Mouse (Mus musculus) ES-E14 (cell line): Measurements from ENCODE around the gene Stxbp6. TPM values are rescaled to one million over a fixed set of nuclear protein-coding genes. Genes with fewer than 3 reads are reported as not detected.

Source experiments
- DNase-seq: peaks from one replicate; pipeline ENCODE4 v3.0.0-alpha.2; 2013; ENCODE audit warnings: low read depth, low spot score
- H3K27ac ChIP-seq: 2 replicates; pipeline ENCODE4 v1.5.1; 2012; ENCODE audit warnings: low read depth, mild to moderate bottlenecking, low read length, moderate library complexity, mixed read lengths; ENCODE audit not compliant: poor library complexity, insufficient read depth, severe bottlenecking
- H3K36me3 ChIP-seq: 2 replicates; pipeline ENCODE4 v1.6.1; 2012; ENCODE audit warnings: mild to moderate bottlenecking, low read length, moderate library complexity, mixed read lengths; ENCODE audit not compliant: control insufficient read depth, poor library complexity, insufficient read depth, severe bottlenecking
- H3K4me1 ChIP-seq, 2 experiments: fragments of 150-350 bp in 1 of 2; sonication (generic) in 1 of 2; 2 replicates each; pipeline ENCODE4 v1.6.1; 2012; ENCODE audit warnings: low read length in 2 of 2, mild to moderate bottlenecking in 1 of 2, mixed read lengths in 1 of 2; ENCODE audit not compliant: control insufficient read depth in 2 of 2, insufficient read depth in 2 of 2, poor library complexity in 1 of 2
- H3K4me3 ChIP-seq, 2 experiments: fragments of 150-350 bp in 1 of 2; sonication (generic) in 1 of 2; 2 replicates each; pipeline ENCODE4 v1.5.1; 2012; ENCODE audit warnings: low read length in 2 of 2, low read depth in 1 of 2, mild to moderate bottlenecking in 1 of 2, mixed read lengths in 1 of 2; ENCODE audit not compliant: insufficient read depth in 1 of 2, poor library complexity in 1 of 2, severe bottlenecking in 1 of 2
- H3K9ac ChIP-seq: 2 replicates; pipeline ENCODE4 v1.6.1; 2012; ENCODE audit warnings: low read depth, mild to moderate bottlenecking, low read length, mixed read lengths; ENCODE audit not compliant: poor library complexity, insufficient read depth, severe bottlenecking
- H3K9me3 ChIP-seq: fragments of 150-350 bp; sonication (generic); 2 replicates; pipeline ENCODE4 v1.6.1; 2012; ENCODE audit warnings: low read depth, mild to moderate bottlenecking, low read length; ENCODE audit not compliant: control insufficient read depth, insufficient read depth
- CHD2 ChIP-seq: IDR thresholded peaks from 2 replicates; pipeline ENCODE4 v1.6.1; 2014; ENCODE audit warnings: mild to moderate bottlenecking, low read depth, low read length, inconsistent platforms
- HCFC1 ChIP-seq: IDR thresholded peaks from 2 replicates; pipeline ENCODE4 v1.6.1; 2012; ENCODE audit warnings: low read length, inconsistent platforms, borderline replicate concordance; ENCODE audit not compliant: insufficient read depth
- MAFK ChIP-seq: IDR thresholded peaks from 2 replicates; pipeline ENCODE4 v1.6.1; 2014; ENCODE audit warnings: mild to moderate bottlenecking, low read depth, low read length, inconsistent platforms; ENCODE audit not compliant: insufficient read depth
- ZC3H11A ChIP-seq: IDR thresholded peaks from 2 replicates; pipeline ENCODE4 v1.6.1; 2012; ENCODE audit warnings: low read depth, mild to moderate bottlenecking, inconsistent platforms, low read length, borderline replicate concordance
- ZNF384 ChIP-seq: IDR thresholded peaks from 2 replicates; pipeline ENCODE4 v1.6.1; 2012; ENCODE audit warnings: low read depth, low read length, inconsistent platforms
- in situ Hi-C, 2 experiments: fragments of 600-800 bp; cut with MboI; formaldehyde crosslinking; loops; one replicate each; pipeline ENCODE4 v1.15.1; 2025; ENCODE audit warnings: low sequenced_read_pairs in 2 of 2, inconsistent platforms in 1 of 2; ENCODE audit not compliant: unreplicated experiment in 2 of 2
- total RNA-seq: library from RNA; depleted of rRNA; stranded (reverse); fragments of 300-350 nt; gene quantifications from 2 replicates; pipeline ENCODE4 v1.2.3, GENCODE M21; 2012

The Stxbp6 gene
- total RNA-seq, 1 experiment = 0.76 TPM

DNA sequence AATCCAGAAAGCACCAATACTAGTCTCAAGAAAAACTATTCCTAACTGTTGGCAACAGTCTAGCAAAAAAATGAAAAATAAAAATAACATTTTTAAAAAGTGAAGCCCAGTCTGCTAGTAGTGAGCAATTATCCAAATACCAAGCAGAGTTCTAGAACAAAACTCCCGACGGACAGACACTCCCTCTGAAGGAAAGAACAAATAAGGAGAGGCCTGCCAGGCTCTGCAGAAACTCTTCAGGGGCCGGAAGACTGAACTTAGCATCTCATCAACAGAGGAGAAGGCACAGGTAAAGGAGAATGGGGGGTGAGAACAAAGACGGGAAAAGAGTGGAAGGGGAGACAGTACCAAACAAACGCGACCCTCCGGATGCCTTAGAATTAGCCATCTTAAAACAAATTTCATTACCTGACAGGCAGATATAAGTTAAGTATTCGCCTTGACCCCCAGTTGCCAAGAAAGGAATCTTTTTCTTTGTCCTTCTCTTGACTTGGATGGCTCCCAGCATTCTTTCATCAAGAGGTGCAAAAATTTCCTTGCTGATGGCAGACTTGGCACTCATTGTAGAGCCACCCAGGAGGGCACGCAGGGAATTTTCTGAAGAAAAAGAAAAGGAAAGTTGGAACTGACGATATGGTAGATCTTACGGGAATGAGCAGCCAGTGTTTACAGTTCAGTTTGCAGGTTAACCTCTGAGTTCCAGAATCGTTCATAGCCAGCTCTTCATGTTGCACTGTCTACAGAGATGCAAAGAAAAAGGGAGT, 55.3 kb downstream of the Stxbp6 start:
- TF ChIP-seq MAFK (no peak), ZNF384 (no peak), ZC3H11A (no peak), HCFC1 (no peak), CHD2 (no peak)
- in situ Hi-C loops = no loop called here
- no peak for DNase-seq
- Histone ChIP-seq H3K27ac (no peak overlapping the region), H3K4me1 (no peaks in the 10 kb centered on the region), H3K4me3 (no peak overlapping the region), H3K36me3 (no peaks in the 10 kb centered on the region), H3K9ac (no peak overlapping the region), H3K9me3 (no peaks in the 10 kb centered on the region)

DNA sequence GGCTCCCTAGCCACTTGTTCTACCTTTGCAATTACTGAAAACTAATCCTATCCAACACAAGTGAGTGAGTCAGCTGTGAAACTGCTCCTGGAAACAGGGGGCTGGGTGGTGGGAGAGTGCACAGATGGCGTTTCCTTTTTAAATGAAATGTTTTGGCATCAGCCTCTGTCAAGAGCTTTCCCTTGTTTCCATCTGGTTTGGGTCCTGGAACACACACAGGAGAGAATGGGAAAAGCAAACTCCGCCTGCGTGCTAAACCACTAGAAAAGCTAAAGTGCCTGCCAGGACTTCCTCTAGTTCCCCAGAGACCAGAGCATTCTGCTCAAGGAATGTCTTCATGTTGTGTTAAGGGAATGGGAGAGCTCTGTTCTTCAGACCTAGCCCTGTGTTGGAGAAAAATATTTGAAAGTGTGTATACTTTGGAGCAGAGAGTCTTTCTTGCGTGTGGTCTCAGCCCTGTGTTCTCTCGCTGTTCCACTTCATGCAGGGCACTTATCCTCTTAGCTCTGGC, 61.2 kb downstream of the Stxbp6 start:
- Histone ChIP-seq H3K9me3 (no peaks in the 10 kb centered on the region), H3K9ac (no peak overlapping the region), H3K4me1 (no peaks in the 10 kb centered on the region), H3K4me3 (no peak overlapping the region), H3K36me3 (no peaks in the 10 kb centered on the region), H3K27ac (no peak overlapping the region)
- in situ Hi-C loops = no loop called here
- DNase-seq = no peak
- TF ChIP-seq MAFK = no peak
- no peak for TF ChIP-seq ZC3H11A
- no peak for TF ChIP-seq HCFC1
- no peak for TF ChIP-seq CHD2
- TF ChIP-seq ZNF384 = no peak

DNA sequence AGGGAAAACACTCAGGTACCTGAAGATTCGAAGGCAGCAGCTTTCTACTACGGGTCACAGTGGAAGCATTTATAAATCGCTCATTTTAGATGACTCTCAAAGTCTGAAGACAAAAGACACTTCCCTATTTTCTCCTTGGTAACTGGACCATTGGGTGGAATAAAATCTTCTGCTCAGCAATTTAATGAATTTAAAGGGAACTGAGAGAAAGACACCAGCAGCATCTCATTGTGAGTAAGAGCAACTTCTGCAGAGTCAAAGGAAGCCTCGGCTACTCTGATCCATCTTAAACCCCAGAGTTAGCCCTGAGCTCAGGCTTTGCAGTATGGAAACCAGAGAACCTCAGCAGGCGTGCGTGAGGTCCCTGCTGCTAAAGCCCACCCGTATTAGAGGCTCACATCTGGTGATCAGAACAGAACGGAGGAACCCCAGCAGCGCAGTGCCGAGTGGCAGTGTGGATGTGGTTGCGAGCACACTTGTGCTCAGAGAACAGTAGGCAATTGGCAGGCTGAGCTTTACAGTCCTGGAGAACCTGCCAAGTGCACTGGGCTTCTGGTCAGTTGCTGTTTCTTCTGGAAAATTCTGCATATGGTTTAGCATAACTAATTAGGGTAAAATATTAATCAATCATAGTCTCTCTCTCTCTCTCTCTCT, 62.9 kb downstream of the Stxbp6 start:
- Histone ChIP-seq H3K36me3 (no peaks in the 10 kb centered on the region), H3K4me1 (no peaks in the 10 kb centered on the region), H3K27ac (no peak overlapping the region), H3K4me3 (no peak overlapping the region), H3K9ac (no peak overlapping the region), H3K9me3 (no peaks in the 10 kb centered on the region)
- in situ Hi-C loops = no loop called here
- no peak for DNase-seq
- TF ChIP-seq ZNF384 = no peak

GRCm38 (mm10) chr12:45011006-45011405, 63.5 kb downstream of the Stxbp6 start:
- H3K4me3 ChIP-seq = no peak overlapping the region
- TF ChIP-seq ZC3H11A = no peak
- no peak for TF ChIP-seq HCFC1
- no peak for TF ChIP-seq ZNF384
- no peak for TF ChIP-seq CHD2
- no peak for TF ChIP-seq MAFK
- H3K9me3 ChIP-seq = no peaks in the 10 kb centered on the region
- no peak overlapping the region for H3K9ac ChIP-seq
- H3K4me1 ChIP-seq = no peaks in the 10 kb centered on the region
- in situ Hi-C loops = no loop called here
- DNase-seq = no peak
- no peaks in the 10 kb centered on the region for H3K36me3 ChIP-seq
- no peak overlapping the region for H3K27ac ChIP-seq
